Mouse (Mus musculus) liver, embryonic 14.5 days (tissue): ENCODE results near the gene Spon1. TPM values are rescaled to one million over a fixed set of nuclear protein-coding genes. Genes with fewer than 3 reads are reported as not detected.

ENCODE experiments used
- ATAC-seq: fragments of 200-750 bp; cut with Nextera tagmentation; 2 replicates; pipeline ENCODE4 v1.8.0; 2017; ENCODE audit warnings: moderate number of reproducible peaks, mild to moderate bottlenecking, moderate library complexity; ENCODE audit not compliant: insufficient read depth
- DNase-seq, 3 experiments: peaks; one replicate each; pipeline ENCODE4 v3.0.0-alpha.2; 2012 to 2013; ENCODE audit warnings: low read depth in 3 of 3, low spot score in 3 of 3
- H3K27ac ChIP-seq: fragments of 300-500 bp; sonication (generic); 2 replicates; pipeline ENCODE4 v1.5.1; 2014; ENCODE audit warnings: moderate library complexity, mild to moderate bottlenecking, control low read depth, inconsistent platforms
- H3K27me3 ChIP-seq: fragments of 300-500 bp; sonication (generic); 2 replicates; pipeline ENCODE4 v1.6.1; 2014; ENCODE audit warnings: mild to moderate bottlenecking, low read length, moderate library complexity; ENCODE audit not compliant: control insufficient read depth, insufficient read depth
- H3K36me3 ChIP-seq: fragments of 300-500 bp; sonication (generic); replicated peaks from 2 replicates; pipeline ENCODE4 v1.6.1; 2014; ENCODE audit warnings: low read depth; ENCODE audit not compliant: control insufficient read depth, insufficient read depth
- H3K4me1 ChIP-seq, 2 experiments: fragments of 200-500 bp in 1 of 2; fragments of 300-500 bp in 1 of 2; sonication (generic) in 1 of 2; replicated peaks; 2 replicates each; pipeline ENCODE4 v1.6.1; 2012 to 2014; ENCODE audit warnings: antibody characterized with exemption in 1 of 2, inconsistent platforms in 1 of 2, low read length in 1 of 2; ENCODE audit not compliant: control insufficient read depth in 2 of 2, insufficient read depth in 2 of 2
- H3K4me2 ChIP-seq: fragments of 300-500 bp; sonication (generic); 2 replicates; pipeline ENCODE4 v1.6.1; 2014; ENCODE audit warnings: low read depth, mild to moderate bottlenecking, control low read depth, moderate library complexity
- H3K4me3 ChIP-seq, 2 experiments: fragments of 200-500 bp in 1 of 2; fragments of 300-500 bp in 1 of 2; sonication (generic) in 1 of 2; 2 replicates each; pipeline ENCODE4 v1.5.1; 2012 to 2014; ENCODE audit warnings: low read depth in 2 of 2, low read length in 2 of 2, mild to moderate bottlenecking in 2 of 2, control low read depth in 1 of 2, inconsistent platforms in 1 of 2, moderate library complexity in 1 of 2; ENCODE audit not compliant: insufficient read depth in 1 of 2
- H3K9ac ChIP-seq: fragments of 300-500 bp; sonication (generic); replicated peaks from 2 replicates; pipeline ENCODE4 v1.6.1; 2014; ENCODE audit warnings: mild to moderate bottlenecking, control low read depth, moderate library complexity
- H3K9me3 ChIP-seq: fragments of 300-500 bp; sonication (generic); 2 replicates; pipeline ENCODE4 v1.6.1; 2016; ENCODE audit warnings: low read length, mixed read lengths; ENCODE audit not compliant: control insufficient read depth
- CTCF ChIP-seq: IDR thresholded peaks from 2 replicates; pipeline ENCODE4 v1.5.1; 2016; ENCODE audit warnings: antibody characterized with exemption, low read depth, control low read depth
- EP300 ChIP-seq: IDR thresholded peaks from 2 replicates; pipeline ENCODE4 v1.6.1; 2016; ENCODE audit warnings: antibody characterized with exemption, low read depth
- WGBS: fragments of 180-500 bp; shearing (Covaris S2); extraction: QIAGEN DNeasy Blood & Tissue Kit; methylation state at CpG from one replicate; pipeline ENCODE4 v1.1.7; 2014; ENCODE audit not compliant: insufficient replicate concordance; 5-methylcytosine and 5-hydroxymethylcytosine counted together
- polyA plus RNA-seq, 2 experiments: library from polyadenylated mRNA; depleted of rRNA in 1 of 2; stranded (reverse) in 1 of 2; unstranded in 1 of 2; fragments of >200 nt; fragmentation: Nextera tagmentation in 1 of 2; extraction: Ambion mirVana in 1 of 2; gene quantifications; 2 replicates each; pipeline versions ENCODE4 v1.2.1 to v1.2.3; 2012 to 2014

Gene Spon1
- polyA plus RNA-seq, 2 experiments: 0.36 to 0.39 TPM

DNA sequence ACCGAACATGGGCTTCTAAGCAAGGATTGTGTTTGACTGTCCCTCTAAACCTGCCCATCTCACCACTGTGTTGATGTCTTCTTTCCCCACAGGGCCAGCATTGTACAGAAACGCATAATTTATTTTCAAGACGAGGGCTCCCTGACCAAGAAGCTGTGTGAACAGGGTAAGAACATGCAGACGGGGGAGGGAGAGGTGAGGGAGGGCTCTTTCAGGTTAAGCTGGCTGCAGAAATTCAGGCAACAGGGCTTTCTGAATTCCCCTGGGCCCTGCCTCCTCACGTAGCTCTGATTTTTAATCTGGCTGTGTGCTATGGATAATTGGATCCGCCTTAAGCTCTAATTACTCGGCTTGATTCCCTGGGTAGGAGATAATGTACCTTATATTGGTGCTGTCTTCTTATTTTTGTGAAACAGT is 113.3 kb downstream of the Spon1 start:
- 55% methylated on average over 7 of the region's 7 CpGs for WGBS
- ATAC-seq (no peak), DNase-seq (no peak)
- Histone ChIP-seq H3K27ac (no peak overlapping the region), H3K4me1 (no peaks in the 10 kb centered on the region), H3K9ac (no peak overlapping the region), H3K4me3 (no peak overlapping the region), H3K27me3 (no peaks in the 10 kb centered on the region), H3K9me3 (no peaks in the 10 kb centered on the region), H3K36me3 (no peaks in the 10 kb centered on the region), H3K4me2 (no peak overlapping the region)
- TF ChIP-seq EP300 (no peak), CTCF (no peak)

DNA sequence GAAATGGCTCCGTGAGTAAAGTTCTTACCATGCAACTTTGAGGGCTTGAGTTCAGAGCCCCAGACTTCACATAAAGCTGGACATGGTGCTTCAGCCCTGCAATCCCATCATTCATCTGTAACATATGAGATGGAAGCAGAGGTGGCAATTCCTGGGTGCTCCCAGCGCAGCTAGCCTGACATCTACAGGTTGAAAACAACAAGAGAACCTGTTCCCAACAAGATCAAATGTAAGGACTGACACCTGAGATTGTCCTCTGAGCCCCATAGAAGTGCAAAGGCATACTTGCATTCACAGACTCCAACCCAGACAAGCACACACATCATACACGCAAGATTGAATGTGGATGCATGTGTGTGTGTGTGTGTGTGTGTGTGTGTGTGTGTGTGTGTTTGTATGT is 114.2 kb downstream of the Spon1 start:
- Histone ChIP-seq H3K4me2 (no peak overlapping the region), H3K4me1 (no peaks in the 10 kb centered on the region), H3K9ac (no peak overlapping the region), H3K27me3 (no peaks in the 10 kb centered on the region), H3K4me3 (no peak overlapping the region), H3K36me3 (no peaks in the 10 kb centered on the region), H3K9me3 (no peaks in the 10 kb centered on the region), H3K27ac (no peak overlapping the region)
- no peak for DNase-seq
- TF ChIP-seq EP300: no peak
- TF ChIP-seq CTCF: no peak
- no peak for ATAC-seq
- 65% methylated on average over 3 of the region's 3 CpGs for WGBS

DNA sequence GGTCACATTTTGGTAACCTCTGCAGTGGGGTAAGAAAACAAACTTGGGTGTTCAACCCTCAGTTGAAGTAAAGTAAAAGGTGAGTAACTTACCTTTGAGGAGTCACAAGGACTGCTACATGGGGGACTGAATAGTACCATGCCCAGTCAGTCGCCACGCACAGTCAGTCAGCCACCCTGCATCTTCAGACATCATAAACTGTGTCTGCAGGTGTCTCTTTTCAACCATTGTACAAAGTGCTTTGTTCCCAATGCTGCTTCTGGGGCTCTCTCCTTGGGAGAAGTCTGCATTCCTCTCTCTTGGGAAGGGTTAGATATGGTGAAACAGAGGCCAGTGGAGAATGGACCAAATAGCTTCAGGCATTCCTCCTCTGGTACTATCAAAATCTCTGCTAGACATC is 125.0 kb downstream of the Spon1 start:
- no peak overlapping the region for H3K4me2 ChIP-seq
- H3K9ac ChIP-seq: no peak overlapping the region
- no peaks in the 10 kb centered on the region for H3K4me1 ChIP-seq
- no peak overlapping the region for H3K4me3 ChIP-seq
- ATAC-seq: no peak
- no peaks in the 10 kb centered on the region for H3K36me3 ChIP-seq
- no peaks in the 10 kb centered on the region for H3K9me3 ChIP-seq
- no peak overlapping the region for H3K27ac ChIP-seq
- DNase-seq: no peak
- WGBS: 81% methylated on average over 2 of the region's 2 CpGs
- TF ChIP-seq EP300 (no peak), CTCF (no peak)
- H3K27me3 ChIP-seq: no peaks in the 10 kb centered on the region

DNA sequence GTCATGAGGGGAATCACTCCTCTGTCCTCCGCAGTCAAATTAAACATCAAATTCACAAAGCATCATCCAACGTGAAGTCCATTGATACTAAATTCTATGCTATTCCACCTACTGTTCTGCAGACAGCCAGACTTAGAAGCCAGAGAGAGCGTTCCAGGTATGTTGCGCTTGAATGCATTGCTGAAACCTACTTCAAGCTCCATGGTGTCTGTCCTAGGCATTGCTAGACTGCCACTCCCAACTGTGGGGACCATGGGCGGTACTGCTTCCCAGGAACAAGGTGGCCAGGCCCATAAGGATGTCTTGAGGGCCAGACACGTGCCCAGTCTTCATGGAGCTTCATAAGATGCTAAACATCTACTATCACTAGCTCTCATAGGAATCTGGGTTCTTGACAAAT is 125.7 kb downstream of the Spon1 start:
- no peak for TF ChIP-seq EP300
- Histone ChIP-seq H3K9ac (no peak overlapping the region), H3K27me3 (no peaks in the 10 kb centered on the region), H3K27ac (no peak overlapping the region), H3K9me3 (no peaks in the 10 kb centered on the region), H3K4me3 (no peak overlapping the region), H3K4me2 (no peak overlapping the region), H3K4me1 (no peaks in the 10 kb centered on the region), H3K36me3 (no peaks in the 10 kb centered on the region)
- ATAC-seq (no peak), DNase-seq (no peak)
- 68% methylated on average over 6 of the region's 6 CpGs for WGBS

DNA sequence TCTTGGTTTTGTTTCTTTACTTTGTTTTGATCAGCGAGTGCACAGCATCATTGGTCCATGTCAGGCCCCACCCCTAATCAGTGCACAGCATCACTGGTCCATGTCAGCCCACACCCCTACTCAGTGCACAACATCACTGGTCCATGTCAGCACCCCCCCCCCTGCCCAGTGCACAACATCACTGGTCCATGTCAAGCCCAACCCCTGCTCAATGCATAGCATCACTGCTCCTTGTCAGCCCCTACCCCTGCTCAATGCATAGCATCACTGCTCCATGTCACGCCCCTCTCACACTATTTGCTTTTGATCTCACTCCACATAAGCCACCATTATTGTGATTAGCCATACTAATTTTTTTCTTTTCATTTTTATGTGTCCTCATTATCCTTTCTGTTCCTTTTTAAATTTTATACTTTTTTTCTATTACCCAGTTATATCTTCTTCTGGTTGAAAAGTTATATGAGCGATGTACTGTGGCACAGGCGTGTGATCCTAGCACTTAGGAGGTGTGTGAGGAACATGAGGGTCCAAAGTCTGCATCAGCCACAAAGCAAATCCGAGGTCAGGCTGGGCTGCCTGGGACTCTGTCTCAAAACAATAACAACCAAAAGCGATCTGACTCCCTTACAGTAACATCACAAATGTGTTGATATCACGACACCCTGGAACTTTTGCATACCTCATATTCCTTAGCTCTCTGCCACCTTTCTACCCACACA is 128.3 kb downstream of the Spon1 start:
- H3K9me3 ChIP-seq: no peaks in the 10 kb centered on the region
- H3K27me3 ChIP-seq: no peaks in the 10 kb centered on the region
- no peak overlapping the region for H3K4me3 ChIP-seq
- H3K4me2 ChIP-seq: no peak overlapping the region
- H3K36me3 ChIP-seq: no peaks in the 10 kb centered on the region
- H3K4me1 ChIP-seq: no peaks in the 10 kb centered on the region
- DNase-seq (no peak), ATAC-seq (no peak)
- WGBS: 60% methylated on average over 7 of the region's 7 CpGs
- no peak overlapping the region for H3K9ac ChIP-seq
- TF ChIP-seq EP300 (no peak), CTCF (no peak)
- no peak overlapping the region for H3K27ac ChIP-seq
